Mouse (Mus musculus) ES-CJ7 (cell line): ENCODE measurements around the gene Hsd17b1.
A peak's percentile ranks its signal among the peaks of the same experiment; 100 is the strongest.

Experiments used
- DNase-seq: peaks from one replicate; pipeline ENCODE4 v3.0.0; 2011; ENCODE audit warnings: low read depth, low spot score

Gene Hsd17b1

GRCm38 (mm10) chr11:101127075-101127474, 48.9 kb downstream of the Hsd17b1 start:
- DNase-seq: peak; percentile 73

- DNase-seq: no peak
Measured at GRCm38 (mm10) chr11:101128996-101129577, 50.9 kb downstream of the Hsd17b1 start.
